Mouse (Mus musculus) erythroid progenitor cell, adult 5-6 weeks (primary cell): ENCODE results near the gene Irf9. TPM values are rescaled to one million over a fixed set of nuclear protein-coding genes. Genes with fewer than 3 reads are reported as not detected.

Experiments
- ATAC-seq: replicated peaks from 2 replicates; pipeline ENCODE4 v1.8.0; 2016; ENCODE audit warnings: moderate number of reproducible peaks, mild to moderate bottlenecking, moderate TSS enrichment, inconsistent platforms; ENCODE audit not compliant: poor library complexity, low FRiP score, severe bottlenecking
- total RNA-seq, 2 experiments: library from RNA; stranded (forward) in 1 of 2; stranded (reverse) in 1 of 2; fragments of 150-400 nt in 1 of 2; fragments of 186-747, 209-891 nt in 1 of 2; gene quantifications; 2 replicates each; pipeline versions ENCODE4 v1.2.3 to v1.2.4; 2015 to 2017; ENCODE audit warnings: low replicate concordance in 2 of 2

The Irf9 gene
- total RNA-seq, 2 experiments from 2014 or later, result 70.8 to 106 TPM

- ATAC-seq, result no peak
Measured at GRCm38 (mm10) chr14:55579511-55580496, 23.6 kb upstream of the Irf9 start.

GRCm38 (mm10) chr14:55580731-55581130 lies 22.6 kb upstream of the Irf9 start:
- no peak for ATAC-seq

- no peak for ATAC-seq
Measured at GRCm38 (mm10) chr14:55581981-55582681, 21.2 kb upstream of the Irf9 start.

GRCm38 (mm10) chr14:55584303-55584701 lies 19.1 kb upstream of the Irf9 start:
- no peak for ATAC-seq

GRCm38 (mm10) chr14:55584702-55585565 lies 18.4 kb upstream of the Irf9 start, which contains the start of gene Emc9:
Emc9 (minus strand) TSS chr14:55585302.
- peak; percentile 85 for ATAC-seq

GRCm38 (mm10) chr14:55585566-55585960 lies 17.8 kb upstream of the Irf9 start:
- peak; percentile 50 for ATAC-seq

- ATAC-seq, result peak; percentile 48
Measured at GRCm38 (mm10) chr14:55586149-55586548, 17.2 kb upstream of the Irf9 start.

GRCm38 (mm10) chr14:55589271-55589670 lies 14.1 kb upstream of the Irf9 start:
- no peak for ATAC-seq

- no peak for ATAC-seq
Measured at GRCm38 (mm10) chr14:55589771-55590448, 13.5 kb upstream of the Irf9 start.

- peak; percentile 79 for ATAC-seq
Measured at GRCm38 (mm10) chr14:55590748-55591330, 12.5 kb upstream of the Irf9 start, which contains the start of gene Psme2. Psme2 (minus strand) TSS chr14:55591113.

GRCm38 (mm10) chr14:55591331-55591891 lies 12.0 kb upstream of the Irf9 start, which contains the start of gene Rnf31:
Rnf31 (plus strand) TSS chr14:55591708.
- peak; percentile 88 for ATAC-seq

- 0 out of 2 replicates have a peak, but pooled peaks have one; percentile 8 for ATAC-seq
Measured at GRCm38 (mm10) chr14:55592226-55592625, 11.1 kb upstream of the Irf9 start.

GRCm38 (mm10) chr14:55596036-55596690 lies 7.2 kb upstream of the Irf9 start:
- ATAC-seq, result no peak

GRCm38 (mm10) chr14:55598521-55599390 lies 4.6 kb upstream of the Irf9 start:
- no peak for ATAC-seq

- ATAC-seq, result peak; percentile 89
Measured at GRCm38 (mm10) chr14:55603633-55604576, 534 bp downstream of the Irf9 start.

- no peak for ATAC-seq
Measured at GRCm38 (mm10) chr14:55604823-55605222, 1.5 kb downstream of the Irf9 start.
